In the genomic region with DNA sequence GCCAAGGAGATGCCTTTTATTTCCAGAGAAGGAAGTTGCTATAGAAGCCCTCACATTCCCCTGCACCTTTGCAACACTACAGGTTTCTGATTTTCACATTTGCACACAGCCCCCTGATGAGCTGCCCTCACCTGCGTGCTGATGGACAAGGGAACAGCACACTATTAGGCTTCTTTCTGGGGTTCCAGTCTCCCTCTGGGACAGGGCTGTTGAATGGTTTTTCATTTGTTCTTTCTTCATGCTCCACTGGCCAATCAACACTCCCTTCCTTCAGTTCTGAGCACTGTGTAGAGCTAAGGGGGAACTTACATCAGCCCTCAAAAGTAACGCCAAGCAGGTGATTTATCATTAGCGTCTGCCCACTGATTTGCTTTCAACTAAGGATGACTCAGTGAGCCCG, we compare ENCODE assay signal across 25 mouse cellular contexts.
A peak's percentile ranks its signal among the peaks of the same experiment; 100 is the strongest.
DNase-seq lines count a peak whose midpoint lies in the region; ATAC-seq lines count a peak whose summit lies in the region.
"Had no signal": no experiment of that assay in that cellular context is flagged by ENCODE, and none has a peak within 500 bp of the region (broad histone marks: within the 10 kb centered on the region; RNA-seq: fewer than 3 reads in every experiment).

No protein-coding gene starts in this region.

- no peak for DNase-seq in midbrain, embryonic 11.5 days (ENCODE audit: low spot score, missing footprints)
- peak; percentile 69 for DNase-seq in retina, embryonic 14.5 days (ENCODE audit: low spot score)
- DNase-seq in retina, postnatal 1 day: peak; percentile 66
- DNase-seq: adrenal gland, adult 2 months; adrenal gland, postnatal 14 days; cerebellum, adult 11 months; cerebellum, adult 2 months; cerebellum, adult 9-11 months; cerebellum, postnatal 25 days; gastrocnemius, adult 2 months; gastrocnemius, postnatal 14 days; heart, adult 18-20 months; heart, postnatal 14 days; heart, postnatal 4 days had no signal

- H3K27ac ChIP-seq in forebrain, embryonic 15.5 days (replicated peaks): no peak overlapping the region
- no peak overlapping the region for H3K27ac ChIP-seq in forebrain, embryonic 13.5 days
- no peak overlapping the region for H3K27ac ChIP-seq in midbrain, embryonic 11.5 days (ENCODE audit: low read depth, low read length)
- no peak overlapping the region for H3K27ac ChIP-seq in midbrain, embryonic 16.5 days (ENCODE audit: low read length)
- H3K27ac ChIP-seq: embryonic facial prominence, embryonic 12.5 days; embryonic facial prominence, embryonic 15.5 days; gastrocnemius, adult 2 months; heart, embryonic 13.5 days; hindbrain, embryonic 12.5 days; hindbrain, embryonic 15.5 days; intestine, embryonic 15.5 days had no signal

- no peaks in the 10 kb centered on the region for H3K9me3 ChIP-seq in forebrain, embryonic 15.5 days
- H3K9me3 ChIP-seq in forebrain, embryonic 13.5 days (replicated peaks): no peaks in the 10 kb centered on the region
- no peaks in the 10 kb centered on the region for H3K9me3 ChIP-seq in midbrain, embryonic 11.5 days (ENCODE audit: control insufficient read depth, low read length)
- no peaks in the 10 kb centered on the region for H3K9me3 ChIP-seq in midbrain, embryonic 16.5 days (replicated peaks; ENCODE audit: control insufficient read depth, low read length, poor library complexity, severe bottlenecking)
- H3K9me3 ChIP-seq: embryonic facial prominence, embryonic 12.5 days; embryonic facial prominence, embryonic 15.5 days; heart, embryonic 13.5 days; hindbrain, embryonic 12.5 days; hindbrain, embryonic 15.5 days; intestine, embryonic 15.5 days had no signal

- 0 out of 2 replicates have a peak, but pooled peaks have one; percentile 11 for ATAC-seq in forebrain, embryonic 15.5 days (replicated peaks)
- ATAC-seq in forebrain, embryonic 13.5 days: no peak
- ATAC-seq in midbrain, embryonic 11.5 days (ENCODE audit: low FRiP score): peak; percentile 4; the same call in 1 of the 2 replicates
- no peak for ATAC-seq in midbrain, embryonic 16.5 days
- ATAC-seq: CD4-positive, CD25-positive, alpha-beta regulatory T cell, adult 4 months; forebrain, embryonic 16.5 days; intestine, embryonic 15.5 days had no signal

- H3K36me3 ChIP-seq in forebrain, embryonic 15.5 days: no peaks in the 10 kb centered on the region
- H3K36me3 ChIP-seq in forebrain, embryonic 13.5 days (ENCODE audit: poor library complexity, severe bottlenecking): no peaks in the 10 kb centered on the region
- no peaks in the 10 kb centered on the region for H3K36me3 ChIP-seq in midbrain, embryonic 11.5 days (ENCODE audit: control insufficient read depth, insufficient read depth, low read length)
- H3K36me3 ChIP-seq in midbrain, embryonic 16.5 days (ENCODE audit: control insufficient read depth, insufficient read depth, low read length): no peaks in the 10 kb centered on the region
- H3K36me3 ChIP-seq: embryonic facial prominence, embryonic 12.5 days; embryonic facial prominence, embryonic 15.5 days; heart, embryonic 13.5 days; hindbrain, embryonic 12.5 days; hindbrain, embryonic 15.5 days; intestine, embryonic 15.5 days had no signal

- no peak overlapping the region for H3K4me3 ChIP-seq in forebrain, embryonic 15.5 days
- H3K4me3 ChIP-seq in forebrain, embryonic 13.5 days: no peak overlapping the region
- H3K4me3 ChIP-seq in midbrain, embryonic 11.5 days (ENCODE audit: low read depth, low read length): no peak overlapping the region
- no peak overlapping the region for H3K4me3 ChIP-seq in midbrain, embryonic 16.5 days (ENCODE audit: low read depth, low read length)
- H3K4me3 ChIP-seq: embryonic facial prominence, embryonic 12.5 days; embryonic facial prominence, embryonic 15.5 days; gastrocnemius, adult 2 months; heart, embryonic 13.5 days; hindbrain, embryonic 12.5 days; hindbrain, embryonic 15.5 days; intestine, embryonic 15.5 days had no signal

- H3K4me2 ChIP-seq in forebrain, embryonic 15.5 days (replicated peaks): no peak overlapping the region
- H3K4me2 ChIP-seq in forebrain, embryonic 13.5 days: no peak overlapping the region
- H3K4me2 ChIP-seq in midbrain, embryonic 11.5 days: no peak overlapping the region
- no peak overlapping the region for H3K4me2 ChIP-seq in midbrain, embryonic 16.5 days (ENCODE audit: low read length)
- H3K4me2 ChIP-seq: embryonic facial prominence, embryonic 12.5 days; embryonic facial prominence, embryonic 15.5 days; heart, embryonic 13.5 days; hindbrain, embryonic 12.5 days; hindbrain, embryonic 15.5 days; intestine, embryonic 15.5 days had no signal

- no peak overlapping the region for H3K9ac ChIP-seq in forebrain, embryonic 15.5 days (replicated peaks)
- no peak overlapping the region for H3K9ac ChIP-seq in forebrain, embryonic 13.5 days
- no peak overlapping the region for H3K9ac ChIP-seq in midbrain, embryonic 11.5 days (ENCODE audit: low read length)
- no peak overlapping the region for H3K9ac ChIP-seq in midbrain, embryonic 16.5 days (ENCODE audit: low read depth, low read length)
- H3K9ac ChIP-seq: embryonic facial prominence, embryonic 12.5 days; embryonic facial prominence, embryonic 15.5 days; heart, embryonic 13.5 days; hindbrain, embryonic 12.5 days; hindbrain, embryonic 15.5 days; intestine, embryonic 15.5 days had no signal

- 28% methylated on average over 4 of the region's 4 CpGs for WGBS in forebrain, embryonic 15.5 days
- WGBS in forebrain, embryonic 13.5 days: 25% methylated on average over 4 of the region's 4 CpGs
- WGBS in midbrain, embryonic 11.5 days: 65% methylated on average over 4 of the region's 4 CpGs
- WGBS in midbrain, embryonic 16.5 days: 54% methylated on average over 4 of the region's 4 CpGs

- H3K4me1 ChIP-seq in forebrain, embryonic 15.5 days: peaks cover 15% of the 10 kb centered on the region
- H3K4me1 ChIP-seq in forebrain, embryonic 13.5 days: peaks cover 31% of the 10 kb centered on the region
- H3K4me1 ChIP-seq in midbrain, embryonic 11.5 days (ENCODE audit: control insufficient read depth, insufficient read depth, low read length): no peaks in the 10 kb centered on the region
- no peaks in the 10 kb centered on the region for H3K4me1 ChIP-seq in midbrain, embryonic 16.5 days (ENCODE audit: control insufficient read depth, insufficient read depth, low read length)
- H3K4me1 ChIP-seq: embryonic facial prominence, embryonic 15.5 days; intestine, embryonic 15.5 days had no signal

- H3K27me3 ChIP-seq in forebrain, embryonic 15.5 days: 0 out of 2 replicates have a peak, but pooled peaks cover 4% of the 10 kb centered on the region
- no peaks in the 10 kb centered on the region for H3K27me3 ChIP-seq in forebrain, embryonic 13.5 days
- no peaks in the 10 kb centered on the region for H3K27me3 ChIP-seq in midbrain, embryonic 11.5 days (ENCODE audit: control insufficient read depth, insufficient read depth, low read length)
- no peaks in the 10 kb centered on the region for H3K27me3 ChIP-seq in midbrain, embryonic 16.5 days (ENCODE audit: control insufficient read depth, insufficient read depth, low read depth, low read length)
- H3K27me3 ChIP-seq: embryonic facial prominence, embryonic 12.5 days; heart, embryonic 13.5 days; hindbrain, embryonic 12.5 days; hindbrain, embryonic 15.5 days; intestine, embryonic 15.5 days had no signal

Comparison
In these comparisons a context has a peak if more than half of its experiments do, and no peak if none do; other contexts are left out.
1. ATAC-seq: peak in forebrain, embryonic 15.5 days (single experiment) and midbrain, embryonic 11.5 days (single experiment); none in forebrain, embryonic 13.5 days (single experiment) and midbrain, embryonic 16.5 days (single experiment).